Mouse (Mus musculus): Measurements from ENCODE around the gene Smc2. TPM values are rescaled to one million over a fixed set of nuclear protein-coding genes. Genes with fewer than 3 reads are reported as not detected.

The Smc2 gene
- total and polyA plus RNA-seq, 3 experiments, result 40.7 to 215 (median 56.9) TPM

- no peaks in the 10 kb centered on the region for H3K9me3 ChIP-seq (replicated peaks; ENCODE audit: insufficient read depth, low read length)
- H3K27ac ChIP-seq (ENCODE audit: control insufficient read depth, low read depth, low read length), result no peak overlapping the region
- no peak for TF ChIP-seq SIN3A (IDR thresholded peaks at IDR 0.05; ENCODE audit: low read length)
- no peak for TF ChIP-seq EP300 (IDR thresholded peaks at IDR 0.05; ENCODE audit: low read depth in 1 of 2, low read length in 2 of 2)
- TF ChIP-seq UBTF (IDR thresholded peaks at IDR 0.05; ENCODE audit: borderline replicate concordance, insufficient read depth, low read depth, low read length), result no peak
- TF ChIP-seq USF1 (IDR thresholded peaks at IDR 0.05; ENCODE audit: low read depth, low read length), result no peak
- no peak for TF ChIP-seq MAZ (IDR thresholded peaks at IDR 0.05; ENCODE audit: low read depth, low read length)
- no peak for TF ChIP-seq KAT2A (conservative IDR thresholded peaks at IDR 0.05; ENCODE audit: low read depth, low read length)
- TF ChIP-seq TAL1 (IDR thresholded peaks at IDR 0.05; ENCODE audit: low read length), result no peak
- no peaks in the 10 kb centered on the region for H3K79me2 ChIP-seq (ENCODE audit: control insufficient read depth, insufficient read depth, low read length, poor library complexity)
- no peaks in the 10 kb centered on the region for H3K36me3 ChIP-seq (ENCODE audit: control insufficient read depth in 1 of 2, insufficient read depth in 2 of 2, low read length in 2 of 2)
- H3K4me1 ChIP-seq (ENCODE audit: control insufficient read depth in 1 of 2, insufficient read depth in 2 of 2, low read length in 2 of 2), result no peaks in the 10 kb centered on the region
- H3K9ac ChIP-seq (ENCODE audit: control insufficient read depth, low read depth, low read length, poor library complexity, severe bottlenecking), result no peak overlapping the region
- no peak for DNase-seq (ENCODE audit: low read depth, low spot score)
- H3K27me3 ChIP-seq (ENCODE audit: control insufficient read depth in 1 of 2, insufficient read depth in 2 of 2, low read length in 2 of 2), result no peaks in the 10 kb centered on the region
- H3K4me3 ChIP-seq (ENCODE audit: control insufficient read depth in 1 of 2, insufficient read depth in 1 of 2, low read depth in 2 of 2, low read length in 2 of 2), result no peak overlapping the region
These were observed 80.3 kb downstream of the Smc2 start for GRCm38 (mm10) chr4:52519301-52519700.

- no peaks in the 10 kb centered on the region for H3K36me3 ChIP-seq (ENCODE audit: control insufficient read depth in 1 of 2, insufficient read depth in 2 of 2, low read length in 2 of 2)
- no peaks in the 10 kb centered on the region for H3K9me3 ChIP-seq (replicated peaks; ENCODE audit: insufficient read depth, low read length)
- H3K27me3 ChIP-seq (ENCODE audit: control insufficient read depth in 1 of 2, insufficient read depth in 2 of 2, low read length in 2 of 2), result no peaks in the 10 kb centered on the region
- no peak overlapping the region for H3K9ac ChIP-seq (ENCODE audit: control insufficient read depth, low read depth, low read length, poor library complexity, severe bottlenecking)
- H3K4me3 ChIP-seq (ENCODE audit: control insufficient read depth in 1 of 2, insufficient read depth in 1 of 2, low read depth in 2 of 2, low read length in 2 of 2), result no peak overlapping the region
- no peak for TF ChIP-seq CTCF (IDR thresholded peaks at IDR 0.05 in 2 of 3, conservative IDR thresholded peaks at IDR 0.05 in 1 of 3; ENCODE audit: control insufficient read depth in 1 of 3, insufficient read depth in 1 of 3, low read depth in 2 of 3, low read length in 3 of 3, poor library complexity in 1 of 3, severe bottlenecking in 1 of 3)
- no peak for TF ChIP-seq TCF12 (IDR thresholded peaks at IDR 0.05; ENCODE audit: low read depth, low read length)
- no peak for TF ChIP-seq POLR2A (IDR thresholded peaks at IDR 0.05; ENCODE audit: control insufficient read depth in 1 of 2, insufficient read depth in 1 of 2, low read depth in 1 of 2, low read length in 2 of 2, poor library complexity in 1 of 2)
- no peak for TF ChIP-seq ZKSCAN1 (IDR thresholded peaks at IDR 0.05; ENCODE audit: low read depth, low read length)
- no peak for TF ChIP-seq USF1 (IDR thresholded peaks at IDR 0.05; ENCODE audit: low read depth, low read length)
- TF ChIP-seq E2F4 (IDR thresholded peaks at IDR 0.05; ENCODE audit: borderline replicate concordance, low read depth, low read length), result no peak
- TF ChIP-seq POLR2AphosphoS5 (IDR thresholded peaks at IDR 0.05; ENCODE audit: borderline replicate concordance, low read depth, low read length), result no peak
- TF ChIP-seq MAFK (IDR thresholded peaks at IDR 0.05; ENCODE audit: borderline replicate concordance, low read depth, low read length), result no peak
- no peak for TF ChIP-seq KAT2A (conservative IDR thresholded peaks at IDR 0.05; ENCODE audit: low read depth, low read length)
- TF ChIP-seq ETS1 (IDR thresholded peaks at IDR 0.05; ENCODE audit: low read depth, low read length), result no peak
- TF ChIP-seq GATA1 (IDR thresholded peaks at IDR 0.05; ENCODE audit: low read depth, low read length), result no peak
- TF ChIP-seq MAZ (IDR thresholded peaks at IDR 0.05; ENCODE audit: low read depth, low read length), result no peak
- TF ChIP-seq CHD1 (IDR thresholded peaks at IDR 0.05; ENCODE audit: low read depth, low read length), result no peak
- TF ChIP-seq USF2 (IDR thresholded peaks at IDR 0.05; ENCODE audit: borderline replicate concordance in 1 of 2, insufficient read depth in 1 of 2, low read depth in 1 of 2, low read length in 2 of 2), result no peak
- TF ChIP-seq TAL1 (IDR thresholded peaks at IDR 0.05; ENCODE audit: low read length), result no peak
- TF ChIP-seq GABPA (IDR thresholded peaks at IDR 0.05; ENCODE audit: low read depth, low read length), result no peak
- no peak for TF ChIP-seq MYB (IDR thresholded peaks at IDR 0.05; ENCODE audit: low read depth, low read length)
- no peaks in the 10 kb centered on the region for H3K4me1 ChIP-seq (ENCODE audit: control insufficient read depth in 1 of 2, insufficient read depth in 2 of 2, low read length in 2 of 2)
- no peaks in the 10 kb centered on the region for H3K79me2 ChIP-seq (ENCODE audit: control insufficient read depth, insufficient read depth, low read length, poor library complexity)
- DNase-seq (ENCODE audit: low read depth, low spot score), result no peak
- no peak overlapping the region for H3K27ac ChIP-seq (ENCODE audit: control insufficient read depth, low read depth, low read length)
These were observed 87.4 kb downstream of the Smc2 start for GRCm38 (mm10) chr4:52526464-52526863.
